Mouse (Mus musculus) lung, embryonic 14.5 days (tissue): ENCODE measurements around the gene Itpk1. TPM values are rescaled to one million over a fixed set of nuclear protein-coding genes. Genes with fewer than 3 reads are reported as not detected.

Source experiments
- ATAC-seq: fragments of 200-750 bp; cut with Nextera tagmentation; 2 replicates; pipeline ENCODE4 v1.8.0; 2017; ENCODE audit warnings: mild to moderate bottlenecking, moderate TSS enrichment, moderate library complexity; ENCODE audit not compliant: insufficient read depth
- DNase-seq: peaks from one replicate; pipeline ENCODE4 v3.0.0-alpha.2; 2015
- H3K27ac ChIP-seq: fragments of 300-500 bp; sonication (generic); 2 replicates; pipeline ENCODE4 v1.5.1; 2014; ENCODE audit warnings: low read depth, mild to moderate bottlenecking, moderate library complexity
- H3K27me3 ChIP-seq: fragments of 300-500 bp; sonication (generic); 2 replicates; pipeline ENCODE4 v1.6.1; 2014; ENCODE audit warnings: low read length, control low read depth; ENCODE audit not compliant: insufficient read depth
- H3K36me3 ChIP-seq: fragments of 300-500 bp; sonication (generic); 2 replicates; pipeline ENCODE4 v1.6.1; 2014; ENCODE audit warnings: control low read depth; ENCODE audit not compliant: insufficient read depth
- H3K4me1 ChIP-seq: fragments of 300-500 bp; sonication (generic); 2 replicates; pipeline ENCODE4 v1.6.1; 2014; ENCODE audit warnings: antibody characterized with exemption, control low read depth; ENCODE audit not compliant: insufficient read depth
- H3K4me2 ChIP-seq: fragments of 300-500 bp; sonication (generic); 2 replicates; pipeline ENCODE4 v1.6.1; 2014; ENCODE audit warnings: mild to moderate bottlenecking
- H3K4me3 ChIP-seq: fragments of 300-500 bp; sonication (generic); 2 replicates; pipeline ENCODE4 v1.5.1; 2014; ENCODE audit warnings: low read depth, low read length
- H3K9ac ChIP-seq: fragments of 300-500 bp; sonication (generic); 2 replicates; pipeline ENCODE4 v1.6.1; 2014
- H3K9me3 ChIP-seq: fragments of 300-500 bp; sonication (generic); 2 replicates; pipeline ENCODE4 v1.6.1; 2016; ENCODE audit warnings: low read depth, low read length, control low read depth
- CTCF ChIP-seq: IDR thresholded peaks from 2 replicates; pipeline ENCODE4 v1.5.1; 2016; ENCODE audit warnings: antibody characterized with exemption, low read depth
- WGBS: fragments of 180-500 bp; shearing (Covaris S2); extraction: QIAGEN DNeasy Blood & Tissue Kit; methylation state at CpG from one replicate; pipeline ENCODE4 v1.1.7; 2014; 5-methylcytosine and 5-hydroxymethylcytosine counted together
- polyA plus RNA-seq: library from polyadenylated mRNA; unstranded; fragments of >200 nt; fragmentation: Nextera tagmentation; extraction: Ambion mirVana; gene quantifications from 2 replicates; pipeline ENCODE4 v1.2.1, GENCODE M21; 2014

Gene Itpk1
- polyA plus RNA-seq, 1 experiment from 2014 or later, result 8.4 TPM

GRCm38 (mm10) chr12:102710851-102711375, 6.2 kb upstream of the Itpk1 start:
- H3K4me3 ChIP-seq, result no peak overlapping the region
- no peak overlapping the region for H3K27ac ChIP-seq
- H3K9me3 ChIP-seq, result no peaks in the 10 kb centered on the region
- ATAC-seq, result no peak
- H3K9ac ChIP-seq, result no peak overlapping the region
- H3K36me3 ChIP-seq, result no peaks in the 10 kb centered on the region
- DNase-seq, result no peak
- no peaks in the 10 kb centered on the region for H3K27me3 ChIP-seq
- 66% methylated on average over 4 of the region's 4 CpGs for WGBS
- no peaks in the 10 kb centered on the region for H3K4me1 ChIP-seq
- no peak overlapping the region for H3K4me2 ChIP-seq
- no peak for TF ChIP-seq CTCF

- H3K4me2 ChIP-seq, result no peak overlapping the region
- ATAC-seq (no peak), DNase-seq (no peak)
- H3K9me3 ChIP-seq, result no peaks in the 10 kb centered on the region
- TF ChIP-seq CTCF, result no peak
- no peak overlapping the region for H3K9ac ChIP-seq
- H3K36me3 ChIP-seq, result no peaks in the 10 kb centered on the region
- H3K4me1 ChIP-seq, result peaks cover 4% of the 10 kb centered on the region; the same call in 1 of the 2 replicates
- no peak overlapping the region for H3K27ac ChIP-seq
- WGBS, result 77% methylated on average over 5 of the region's 5 CpGs
- H3K4me3 ChIP-seq, result no peak overlapping the region
- no peaks in the 10 kb centered on the region for H3K27me3 ChIP-seq
Observed at GRCm38 (mm10) chr12:102709896-102710295, 5.2 kb upstream of the Itpk1 start.

- Histone ChIP-seq H3K36me3 (no peaks in the 10 kb centered on the region), H3K4me2 (no peak overlapping the region), H3K27me3 (no peaks in the 10 kb centered on the region), H3K27ac (no peak overlapping the region), H3K4me3 (no peak overlapping the region), H3K4me1 (peaks cover 7% of the 10 kb centered on the region), H3K9me3 (no peaks in the 10 kb centered on the region), H3K9ac (no peak overlapping the region)
- WGBS, result 57% methylated on average over 11 of the region's 11 CpGs
- ATAC-seq (no peak), DNase-seq (no peak)
- no peak; the same call in 1 of the 2 replicates for TF ChIP-seq CTCF
Observed at GRCm38 (mm10) chr12:102708220-102708619, 3.5 kb upstream of the Itpk1 start.

GRCm38 (mm10) chr12:102706833-102707463, 2.2 kb upstream of the Itpk1 start:
- Histone ChIP-seq H3K4me2 (no peak overlapping the region), H3K27me3 (no peaks in the 10 kb centered on the region), H3K9me3 (no peaks in the 10 kb centered on the region), H3K4me1 (peaks cover 7% of the 10 kb centered on the region), H3K36me3 (no peaks in the 10 kb centered on the region), H3K9ac (no peak overlapping the region), H3K4me3 (no peak overlapping the region), H3K27ac (no peak overlapping the region)
- no peak for TF ChIP-seq CTCF
- ATAC-seq, result no peak
- DNase-seq, result no peak
- WGBS, result 84% methylated on average over 10 of the region's 10 CpGs

DNA sequence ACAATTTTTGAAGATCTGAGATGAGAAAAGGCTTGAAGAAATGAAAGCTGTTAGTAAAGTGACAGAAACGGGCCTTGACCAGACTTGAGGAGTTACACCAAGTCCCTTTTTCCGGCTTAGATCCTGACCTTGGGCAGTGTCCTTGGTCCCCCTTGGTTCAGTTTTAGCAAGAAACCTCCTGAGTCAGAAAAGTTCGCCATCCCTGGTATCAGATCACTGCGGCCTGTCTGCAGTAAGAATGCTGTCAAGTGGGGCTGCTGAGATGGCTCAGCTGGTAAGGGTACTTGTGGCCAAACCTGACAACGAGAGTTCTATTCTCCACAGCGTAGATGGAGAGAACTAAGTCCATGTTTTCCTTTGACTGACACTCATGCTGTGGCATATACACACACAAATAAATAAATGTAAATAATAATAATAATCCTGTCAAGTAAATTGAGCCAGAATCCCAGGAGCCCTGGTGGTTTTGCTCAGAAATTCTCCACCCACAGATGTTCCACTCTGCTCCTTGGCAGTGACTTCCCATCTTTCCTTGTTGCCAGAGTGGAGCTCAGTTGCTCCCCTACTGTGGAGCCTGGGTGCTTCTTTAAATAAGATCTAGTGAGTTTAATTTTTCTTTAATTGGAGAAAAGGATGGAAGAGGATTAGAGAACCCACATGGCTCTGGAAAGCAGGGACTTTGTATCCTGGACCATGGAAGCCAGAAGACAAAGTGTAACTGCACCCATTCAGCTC, 1.3 kb upstream of the Itpk1 start:
- no peak overlapping the region for H3K9ac ChIP-seq
- H3K27ac ChIP-seq, result no peak overlapping the region
- peak overlapping the region; percentile 95 for H3K4me2 ChIP-seq
- TF ChIP-seq CTCF, result no peak
- H3K36me3 ChIP-seq, result no peaks in the 10 kb centered on the region
- peaks cover 7% of the 10 kb centered on the region for H3K4me1 ChIP-seq
- ATAC-seq (no peak), DNase-seq (no peak)
- no peaks in the 10 kb centered on the region for H3K9me3 ChIP-seq
- WGBS, result 44% methylated on average over 6 of the region's 6 CpGs
- no peaks in the 10 kb centered on the region for H3K27me3 ChIP-seq
- H3K4me3 ChIP-seq, result peak overlapping the region; percentile 74; the same call in 1 of the 2 replicates

GRCm38 (mm10) chr12:102705216-102705871, 614 bp upstream of the Itpk1 start:
- H3K36me3 ChIP-seq, result no peaks in the 10 kb centered on the region
- peak; percentile 86 for TF ChIP-seq CTCF
- peak overlapping the region; percentile 74 for H3K4me3 ChIP-seq
- DNase-seq (peak; percentile 91), ATAC-seq (peak; percentile 76)
- no peaks in the 10 kb centered on the region for H3K9me3 ChIP-seq
- peaks cover 7% of the 10 kb centered on the region for H3K4me1 ChIP-seq
- no peaks in the 10 kb centered on the region for H3K27me3 ChIP-seq
- peak overlapping the region; percentile 95 for H3K4me2 ChIP-seq
- H3K27ac ChIP-seq, result peak overlapping the region; percentile 82
- 3% methylated on average over 45 of the region's 45 CpGs for WGBS
- H3K9ac ChIP-seq, result peak overlapping the region; percentile 75

GRCm38 (mm10) chr12:102703921-102704408, 765 bp downstream of the Itpk1 start:
- Histone ChIP-seq H3K27me3 (no peaks in the 10 kb centered on the region), H3K4me3 (peak overlapping the region; percentile 74), H3K4me1 (peaks cover 7% of the 10 kb centered on the region), H3K4me2 (peak overlapping the region; percentile 95), H3K9ac (peak overlapping the region; percentile 75), H3K36me3 (no peaks in the 10 kb centered on the region), H3K9me3 (no peaks in the 10 kb centered on the region), H3K27ac (no peak overlapping the region)
- ATAC-seq (no peak), DNase-seq (no peak)
- TF ChIP-seq CTCF, result no peak
- 11% methylated on average over 17 of the region's 17 CpGs for WGBS
